Mouse (Mus musculus): ENCODE data around the gene Mcub. TPM values are rescaled to one million over a fixed set of nuclear protein-coding genes. Genes with fewer than 3 reads are reported as not detected.
A peak's percentile ranks its signal among the peaks of the same experiment; 100 is the strongest.

The Mcub gene
- polyA plus RNA-seq, 1 experiment, result 33.7 TPM

DNA sequence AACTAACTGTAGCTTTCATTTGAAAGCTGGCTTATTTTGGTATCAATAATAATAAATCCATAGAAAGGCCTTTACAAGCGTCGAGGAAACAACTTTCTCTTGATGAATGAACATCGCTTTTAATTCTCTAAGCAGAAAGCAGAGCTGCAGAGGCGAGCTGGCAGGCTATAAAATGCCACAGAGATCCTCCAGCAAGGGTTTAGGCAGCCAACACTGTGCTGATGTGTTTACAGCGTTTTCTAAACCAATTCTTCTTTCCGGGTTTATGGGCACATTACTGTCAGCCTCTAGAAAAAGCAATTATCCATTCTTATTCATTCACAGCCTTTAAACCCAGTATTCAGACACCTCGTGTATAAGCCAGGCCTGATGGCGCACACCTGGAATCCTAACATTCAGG is 7.5 kb downstream of the Mcub start:
- H3K4me1 ChIP-seq (ENCODE audit: control insufficient read depth, insufficient read depth, low read length), result no peaks in the 10 kb centered on the region
- no peak for TF ChIP-seq POLR2A (IDR thresholded peaks at IDR 0.05; ENCODE audit: low read depth, low read length)
- TF ChIP-seq CTCF (IDR thresholded peaks at IDR 0.05; ENCODE audit: borderline replicate concordance, insufficient read depth, low read length), result no peak

DNA sequence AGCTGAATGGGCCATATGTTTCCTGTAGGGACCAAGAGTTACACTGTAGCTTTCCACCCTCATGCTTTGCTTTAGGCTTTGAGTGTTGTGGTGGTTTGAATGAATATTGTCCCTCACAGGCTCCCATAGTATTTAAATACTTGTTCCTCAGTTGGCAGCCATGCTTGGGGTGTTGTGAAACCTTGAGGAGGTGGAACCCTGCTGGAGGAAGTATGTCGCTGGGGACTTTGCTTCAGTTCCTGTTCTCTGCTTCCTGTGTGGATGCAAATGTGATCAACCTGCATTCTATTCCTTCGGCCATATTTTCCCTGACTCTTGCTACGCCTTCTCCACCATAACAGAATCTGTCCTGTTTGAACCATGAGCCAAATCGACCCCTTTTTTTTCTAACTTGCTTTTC is 16.7 kb downstream of the Mcub start:
- H3K27ac ChIP-seq (ENCODE audit: insufficient read depth, low read length), result peak overlapping the region; percentile 72; the same call in 1 of the 2 replicates
- TF ChIP-seq POLR2A (IDR thresholded peaks at IDR 0.05; ENCODE audit: low read depth, low read length) (no peak), CTCF (IDR thresholded peaks at IDR 0.05; ENCODE audit: borderline replicate concordance, insufficient read depth, low read length) (no peak)
- H3K4me3 ChIP-seq (ENCODE audit: insufficient read depth, low read length), result no peak overlapping the region
- H3K4me1 ChIP-seq (ENCODE audit: control insufficient read depth, insufficient read depth, low read length), result no peaks in the 10 kb centered on the region

More for the DNA sequence above, 7.5 kb downstream of the Mcub start:
- Histone ChIP-seq H3K27ac (ENCODE audit: insufficient read depth, low read length) (no peak overlapping the region), H3K4me3 (ENCODE audit: insufficient read depth, low read length) (no peak overlapping the region)

DNA sequence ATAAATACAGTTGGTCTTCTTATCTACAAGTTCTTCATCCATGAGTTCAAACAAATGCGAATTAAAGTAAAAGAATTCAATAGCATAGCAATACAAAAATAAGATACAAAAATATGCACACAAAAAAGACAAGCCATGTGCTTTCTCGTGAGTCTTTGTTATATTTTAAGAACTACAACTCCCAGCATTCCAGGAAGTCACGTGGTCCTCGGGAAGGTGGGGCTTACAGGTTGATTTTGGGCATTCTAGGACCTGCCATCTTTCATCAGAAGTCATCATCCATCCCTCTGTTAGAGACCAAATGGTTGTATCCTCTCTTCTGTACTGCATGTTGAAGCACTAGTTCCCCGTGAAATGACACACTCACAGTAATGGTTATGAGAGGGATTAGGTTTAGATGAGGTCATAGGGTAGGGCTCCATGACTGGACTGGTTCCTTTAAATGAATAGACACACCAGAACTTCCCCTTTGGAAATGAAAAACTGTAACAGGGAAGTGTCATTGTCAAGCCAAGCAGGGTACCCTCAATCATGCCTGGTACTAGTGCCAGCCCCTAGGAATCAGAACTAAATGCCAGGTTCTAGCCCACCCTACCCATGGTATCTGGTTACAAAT is 20.7 kb downstream of the Mcub start:
- H3K4me1 ChIP-seq (ENCODE audit: control insufficient read depth, insufficient read depth, low read length), result no peaks in the 10 kb centered on the region
- H3K27ac ChIP-seq (ENCODE audit: insufficient read depth, low read length), result no peak overlapping the region
- no peak overlapping the region for H3K4me3 ChIP-seq (ENCODE audit: insufficient read depth, low read length)
- TF ChIP-seq POLR2A (IDR thresholded peaks at IDR 0.05; ENCODE audit: low read depth, low read length) (no peak), CTCF (IDR thresholded peaks at IDR 0.05; ENCODE audit: borderline replicate concordance, insufficient read depth, low read length) (no peak)

DNA sequence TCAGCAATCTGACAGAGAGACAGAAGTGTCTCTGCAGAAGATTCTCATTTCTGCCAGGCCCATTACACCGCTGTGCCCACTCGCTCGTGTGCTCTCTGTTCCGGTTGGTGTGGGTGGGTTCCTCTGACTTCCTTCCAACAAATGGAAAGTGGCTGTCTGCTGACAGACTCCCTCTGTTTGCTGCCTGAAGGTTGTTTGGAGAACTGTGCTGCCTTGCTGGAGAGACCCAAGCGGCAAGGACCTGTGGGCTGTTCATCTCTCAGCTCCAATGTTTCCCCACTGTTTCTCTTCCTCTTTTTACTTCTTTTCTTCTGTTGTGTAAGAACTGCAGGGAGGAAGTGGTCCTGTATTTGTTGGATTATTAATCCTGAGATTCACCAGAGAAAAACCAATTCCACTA is 21.6 kb downstream of the Mcub start:
- no peak overlapping the region for H3K4me3 ChIP-seq (ENCODE audit: insufficient read depth, low read length)
- TF ChIP-seq POLR2A (IDR thresholded peaks at IDR 0.05; ENCODE audit: low read depth, low read length) (no peak), CTCF (IDR thresholded peaks at IDR 0.05; ENCODE audit: borderline replicate concordance, insufficient read depth, low read length) (no peak)
- H3K27ac ChIP-seq (ENCODE audit: insufficient read depth, low read length), result no peak overlapping the region
- H3K4me1 ChIP-seq (ENCODE audit: control insufficient read depth, insufficient read depth, low read length), result no peaks in the 10 kb centered on the region

DNA sequence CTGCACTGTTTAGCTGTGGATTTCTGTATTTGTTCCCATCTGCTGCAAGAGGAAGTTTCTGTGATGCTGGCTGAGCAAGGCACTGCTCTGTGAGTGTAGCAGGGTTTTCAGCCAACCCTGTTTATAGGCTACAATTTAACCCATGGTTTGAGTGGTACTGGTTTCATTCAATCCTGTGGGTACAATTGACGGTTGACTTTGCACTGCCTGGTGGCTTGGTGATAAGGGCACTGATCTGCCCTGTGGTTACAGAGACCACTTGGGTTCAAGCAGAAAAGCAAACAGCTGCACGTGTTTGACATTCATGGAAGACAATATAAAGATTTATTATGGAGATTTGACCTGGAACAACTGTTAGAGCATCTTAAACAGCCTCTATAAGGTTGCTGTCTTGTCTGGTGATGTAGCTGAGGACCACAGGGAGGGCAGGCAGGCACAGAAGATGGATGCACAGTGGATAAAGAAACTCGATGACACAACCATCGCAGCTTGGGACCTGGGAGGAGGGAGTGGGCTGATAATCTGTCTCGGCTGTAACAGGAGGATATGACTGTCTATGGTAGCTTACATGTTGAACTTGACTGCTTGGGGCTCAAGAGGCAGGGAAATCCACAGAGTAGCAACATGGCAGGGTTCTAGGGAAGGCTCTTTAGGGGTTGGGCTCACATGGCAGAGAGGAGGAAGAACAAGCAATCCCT is 23.6 kb downstream of the Mcub start:
- H3K4me3 ChIP-seq (ENCODE audit: insufficient read depth, low read length), result no peak overlapping the region
- TF ChIP-seq CTCF (IDR thresholded peaks at IDR 0.05; ENCODE audit: borderline replicate concordance, insufficient read depth, low read length), result no peak
- TF ChIP-seq POLR2A (IDR thresholded peaks at IDR 0.05; ENCODE audit: low read depth, low read length), result no peak
- H3K27ac ChIP-seq (ENCODE audit: insufficient read depth, low read length), result no peak overlapping the region
- H3K4me1 ChIP-seq (ENCODE audit: control insufficient read depth, insufficient read depth, low read length), result 0 out of 2 replicates have a peak, but pooled peaks cover 3% of the 10 kb centered on the region

DNA sequence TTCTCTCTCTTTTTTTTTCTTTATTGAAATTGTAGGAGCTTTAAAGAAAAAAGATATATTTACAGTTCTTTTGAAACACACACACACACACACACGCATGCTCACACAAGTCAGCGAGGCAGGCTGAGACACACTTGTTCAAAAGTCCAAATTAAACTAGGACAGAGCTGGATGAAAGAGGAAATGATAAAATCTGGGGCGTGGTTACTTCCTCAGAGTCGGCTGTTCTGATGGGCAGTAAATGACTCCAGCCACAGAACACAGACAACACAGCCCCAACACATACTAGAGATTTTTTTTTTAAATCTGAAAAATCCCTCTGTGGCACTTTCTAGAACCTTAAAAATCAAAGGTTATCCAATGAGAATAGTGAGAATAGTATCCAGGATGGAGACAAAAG is 26.2 kb downstream of the Mcub start:
- H3K4me1 ChIP-seq (ENCODE audit: control insufficient read depth, insufficient read depth, low read length), result 0 out of 2 replicates have a peak, but pooled peaks cover 4% of the 10 kb centered on the region
- no peak overlapping the region for H3K27ac ChIP-seq (ENCODE audit: insufficient read depth, low read length)
- no peak overlapping the region for H3K4me3 ChIP-seq (ENCODE audit: insufficient read depth, low read length)
- TF ChIP-seq POLR2A (IDR thresholded peaks at IDR 0.05; ENCODE audit: low read depth, low read length) (no peak), CTCF (IDR thresholded peaks at IDR 0.05; ENCODE audit: borderline replicate concordance, insufficient read depth, low read length) (no peak)

DNA sequence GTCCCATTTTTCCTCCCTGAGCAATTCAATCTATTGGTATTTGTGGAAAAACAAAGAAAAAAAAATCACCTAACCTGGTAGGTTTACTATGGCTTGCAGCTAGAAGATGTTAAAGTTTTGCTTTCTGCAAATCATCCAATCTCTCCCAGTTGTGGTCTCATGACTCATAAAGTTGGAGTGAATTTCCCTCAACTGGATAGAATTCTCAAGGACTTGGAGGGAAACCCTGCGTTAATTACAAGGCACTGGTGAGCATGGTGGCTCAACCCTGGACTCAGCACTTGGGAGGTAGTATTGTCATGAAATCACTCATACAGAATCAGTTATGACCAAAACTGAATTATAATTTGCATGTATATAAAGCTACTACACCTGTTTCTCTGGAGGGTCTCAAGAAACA is 28.7 kb downstream of the Mcub start:
- peaks cover 19% of the 10 kb centered on the region for H3K4me1 ChIP-seq (ENCODE audit: control insufficient read depth, insufficient read depth, low read length)
- no peak for TF ChIP-seq POLR2A (IDR thresholded peaks at IDR 0.05; ENCODE audit: low read depth, low read length)
- TF ChIP-seq CTCF (IDR thresholded peaks at IDR 0.05; ENCODE audit: borderline replicate concordance, insufficient read depth, low read length), result no peak
- H3K27ac ChIP-seq (ENCODE audit: insufficient read depth, low read length), result peak overlapping the region; percentile 78; the same call in 1 of the 2 replicates
- H3K4me3 ChIP-seq (ENCODE audit: insufficient read depth, low read length), result no peak overlapping the region

DNA sequence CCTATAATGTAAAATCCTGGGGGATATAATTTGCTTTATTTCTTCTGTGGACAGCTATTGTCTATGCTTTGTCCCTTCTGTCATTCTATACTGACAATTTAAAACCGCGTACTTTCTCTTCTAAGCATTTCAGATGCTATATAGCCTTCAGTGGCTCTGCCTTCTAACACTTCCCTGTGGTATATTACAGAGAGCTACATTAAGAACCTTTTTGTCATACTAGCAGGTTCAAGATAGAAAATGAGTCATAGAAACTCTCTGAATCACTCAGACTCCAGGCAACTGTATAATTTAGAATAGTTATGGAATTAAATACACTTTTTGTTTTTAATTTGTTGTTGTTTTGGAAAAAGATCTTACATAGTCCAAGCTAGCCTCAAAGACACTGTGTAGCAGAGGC is 29.2 kb downstream of the Mcub start:
- Histone ChIP-seq H3K4me1 (ENCODE audit: control insufficient read depth, insufficient read depth, low read length) (peaks cover 20% of the 10 kb centered on the region), H3K4me3 (ENCODE audit: insufficient read depth, low read length) (no peak overlapping the region), H3K27ac (ENCODE audit: insufficient read depth, low read length) (peak overlapping the region; percentile 78; the same call in 1 of the 2 replicates)
- TF ChIP-seq CTCF (IDR thresholded peaks at IDR 0.05; ENCODE audit: borderline replicate concordance, insufficient read depth, low read length) (no peak), POLR2A (IDR thresholded peaks at IDR 0.05; ENCODE audit: low read depth, low read length) (no peak)

DNA sequence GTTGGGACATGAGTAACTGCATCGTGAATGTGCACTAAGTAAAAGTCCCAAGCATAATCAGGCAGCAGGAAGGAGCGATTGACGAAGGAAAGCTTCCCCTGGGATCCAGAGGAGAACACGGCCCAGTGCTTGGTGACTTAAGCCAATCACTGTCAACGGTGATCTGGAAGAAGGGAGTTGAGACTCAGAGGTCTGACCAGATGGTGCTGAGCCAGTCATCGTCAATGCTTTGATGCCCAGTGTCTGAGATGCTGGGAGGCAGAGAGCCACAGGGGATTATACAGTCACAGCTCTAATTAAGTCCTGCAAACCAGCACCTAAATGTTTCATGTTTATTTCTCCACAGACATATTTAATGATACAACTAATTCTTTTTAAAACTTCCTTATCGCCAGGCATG is 30.9 kb downstream of the Mcub start:
- Histone ChIP-seq H3K27ac (ENCODE audit: insufficient read depth, low read length) (no peak overlapping the region), H3K4me3 (ENCODE audit: insufficient read depth, low read length) (no peak overlapping the region), H3K4me1 (ENCODE audit: control insufficient read depth, insufficient read depth, low read length) (peaks cover 20% of the 10 kb centered on the region)
- TF ChIP-seq CTCF (IDR thresholded peaks at IDR 0.05; ENCODE audit: borderline replicate concordance, insufficient read depth, low read length) (no peak), POLR2A (IDR thresholded peaks at IDR 0.05; ENCODE audit: low read depth, low read length) (no peak)

DNA sequence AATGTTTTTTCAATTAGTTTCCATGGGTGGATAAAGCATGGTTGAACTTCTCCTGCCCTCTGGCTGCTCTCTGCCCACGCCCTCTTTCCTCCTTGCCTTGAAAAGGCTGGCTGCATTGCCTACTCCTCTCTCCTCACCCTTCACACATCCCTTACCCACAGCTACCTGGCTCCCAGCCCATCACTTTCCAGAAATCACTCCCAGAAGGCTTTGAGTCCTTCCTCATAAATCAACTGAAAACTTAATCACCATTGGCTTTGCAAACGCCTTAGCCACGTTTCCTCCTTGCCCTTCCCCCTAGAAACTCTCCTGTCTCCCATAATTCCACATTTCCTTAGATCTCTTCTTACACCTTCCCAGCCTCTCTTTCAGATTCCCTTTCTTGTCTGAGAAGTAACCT is 32.2 kb downstream of the Mcub start:
- Histone ChIP-seq H3K4me1 (ENCODE audit: control insufficient read depth, insufficient read depth, low read length) (peaks cover 20% of the 10 kb centered on the region), H3K27ac (ENCODE audit: insufficient read depth, low read length) (peak overlapping the region; percentile 69), H3K4me3 (ENCODE audit: insufficient read depth, low read length) (no peak overlapping the region)
- TF ChIP-seq POLR2A (IDR thresholded peaks at IDR 0.05; ENCODE audit: low read depth, low read length) (no peak), CTCF (IDR thresholded peaks at IDR 0.05; ENCODE audit: borderline replicate concordance, insufficient read depth, low read length) (no peak)
